Mouse (Mus musculus) cerebellum, adult 2 months (tissue): ENCODE data around the gene Bicc1.

Experiments
- CTCF ChIP-seq: fragments of 200-500 bp; IDR thresholded peaks from 2 replicates; pipeline ENCODE4 v1.5.1; 2011; ENCODE audit warnings: low read depth, mild to moderate bottlenecking, control low read depth, low read length, moderate library complexity, borderline replicate concordance; ENCODE audit not compliant: insufficient read depth
- POLR2A ChIP-seq: fragments of 200-500 bp; IDR thresholded peaks from 2 replicates; pipeline ENCODE4 v1.6.1; 2011; ENCODE audit warnings: low read length, control low read depth, borderline replicate concordance; ENCODE audit not compliant: insufficient read depth

- TF ChIP-seq CTCF (no peak), POLR2A (no peak)
Observed at GRCm38 (mm10) chr10:71036484-71036883, 123.0 kb downstream of the Bicc1 start.
